Mouse (Mus musculus) thymus, postnatal 4 days (tissue): ENCODE results near the gene Gm20388.

Experiments
- DNase-seq: peaks from one replicate; pipeline ENCODE4 v3.0.0; 2021

Gene Gm20388

DNA sequence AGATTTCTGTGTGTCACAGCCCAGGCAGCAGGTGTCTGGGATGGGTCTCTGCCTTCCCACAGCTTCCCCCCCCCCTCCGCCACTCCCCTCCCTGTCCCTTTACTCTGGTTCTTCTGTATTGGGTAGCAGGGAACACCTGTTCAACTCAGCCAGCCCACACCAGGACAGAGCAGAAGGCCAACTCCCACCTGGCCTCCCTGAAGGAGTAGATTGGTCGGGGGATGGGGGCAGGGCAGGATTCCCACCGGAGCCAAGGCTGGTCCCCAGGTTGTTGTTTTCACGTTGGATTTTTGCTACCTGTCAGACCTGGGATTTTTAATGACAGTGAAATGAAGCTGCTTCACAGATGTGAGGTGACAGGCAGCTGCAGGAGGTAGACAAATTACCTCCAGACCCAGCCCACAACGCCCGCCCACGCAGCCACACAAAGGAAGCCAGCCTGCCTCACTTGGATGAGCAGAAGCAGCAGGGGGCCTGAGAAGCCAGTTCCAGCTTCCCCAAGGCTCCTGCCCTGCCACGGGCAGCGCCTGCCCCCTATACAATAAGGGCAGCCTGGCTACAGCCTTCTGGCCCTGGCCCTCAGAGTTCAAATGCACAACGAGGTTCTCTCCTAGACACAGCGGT lies 2828.6 kb downstream of the Gm20388 start:
- peak; percentile 91 for DNase-seq

DNA sequence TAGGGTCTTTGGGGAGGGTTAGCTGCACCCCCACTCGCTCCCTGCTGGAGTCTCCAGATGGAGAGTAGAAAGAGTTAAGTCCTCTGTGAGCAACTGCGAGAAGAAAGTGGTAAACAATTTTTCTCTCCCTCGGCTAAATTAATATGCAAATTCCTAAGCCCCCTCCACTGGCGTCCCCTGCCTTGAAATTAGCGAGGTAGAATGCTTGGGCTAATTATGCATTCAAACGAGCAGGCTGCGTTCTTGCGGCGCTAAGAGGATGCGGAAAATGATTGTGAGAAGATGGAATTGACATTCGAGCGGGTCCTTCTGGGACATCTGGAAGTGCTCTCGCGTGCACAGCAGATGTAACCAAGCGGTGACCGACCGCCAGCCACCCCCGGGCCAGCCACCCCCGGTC lies 2831.8 kb downstream of the Gm20388 start:
- DNase-seq = no peak

DNA sequence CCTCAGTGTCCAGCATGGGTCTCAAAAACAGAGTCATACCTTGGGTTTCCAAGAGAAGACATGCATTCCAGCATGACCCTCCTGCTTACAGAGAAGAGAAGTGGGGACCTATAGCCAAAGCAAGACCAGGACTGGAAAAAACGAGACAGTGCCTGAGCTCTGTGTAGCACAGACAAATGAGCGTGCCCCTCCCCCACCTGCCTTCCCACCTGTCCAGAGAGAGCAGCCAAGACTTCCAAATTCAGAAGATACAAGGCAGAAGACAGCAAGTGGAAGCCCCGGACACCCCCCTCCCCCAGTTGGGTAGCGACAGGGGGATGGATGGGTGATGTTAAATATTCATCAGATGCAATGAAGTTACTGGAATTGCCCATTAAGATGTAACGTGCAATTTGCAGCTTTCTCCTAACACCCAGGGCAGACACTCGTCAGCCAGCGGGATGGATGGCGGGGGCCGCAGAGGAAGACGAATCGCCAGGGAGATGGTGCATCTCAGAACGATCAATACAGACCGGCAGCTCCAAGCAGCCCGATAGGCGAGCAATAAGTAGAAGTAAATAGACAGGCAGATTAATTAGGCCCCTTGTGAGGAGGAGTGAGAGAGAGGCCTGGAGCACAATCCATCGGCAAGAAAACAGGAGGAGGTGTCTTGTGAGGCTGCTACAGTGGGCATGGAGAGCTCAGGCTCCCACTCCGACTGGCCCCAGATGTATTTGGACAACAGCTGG lies 2834.5 kb downstream of the Gm20388 start:
- no peak for DNase-seq

DNA sequence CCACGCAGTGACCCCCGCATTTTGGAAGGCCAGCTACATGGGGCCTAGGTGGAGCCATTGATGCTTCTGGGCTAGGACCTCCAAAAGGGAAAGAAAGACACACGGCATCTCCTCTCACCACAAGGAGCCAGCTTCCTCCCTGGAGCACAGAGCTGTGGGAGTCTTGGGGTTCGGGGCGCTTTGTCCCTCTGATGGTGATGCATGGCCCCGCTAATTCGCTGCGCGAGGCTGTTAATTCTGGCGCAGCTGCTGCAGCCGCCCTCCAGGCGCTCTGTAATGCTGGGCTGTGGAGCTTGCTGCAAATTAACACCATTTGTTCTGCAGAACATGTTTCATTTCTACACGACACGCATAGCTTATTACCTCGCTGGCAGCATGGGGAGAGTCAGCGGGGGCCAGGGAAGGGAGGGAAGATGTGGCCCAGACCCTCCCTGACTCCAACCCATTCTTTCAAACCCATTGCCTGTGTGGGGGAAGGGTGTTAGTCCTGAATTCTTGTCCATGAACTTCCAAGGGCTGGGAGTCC lies 2835.2 kb downstream of the Gm20388 start:
- DNase-seq = no peak

DNA sequence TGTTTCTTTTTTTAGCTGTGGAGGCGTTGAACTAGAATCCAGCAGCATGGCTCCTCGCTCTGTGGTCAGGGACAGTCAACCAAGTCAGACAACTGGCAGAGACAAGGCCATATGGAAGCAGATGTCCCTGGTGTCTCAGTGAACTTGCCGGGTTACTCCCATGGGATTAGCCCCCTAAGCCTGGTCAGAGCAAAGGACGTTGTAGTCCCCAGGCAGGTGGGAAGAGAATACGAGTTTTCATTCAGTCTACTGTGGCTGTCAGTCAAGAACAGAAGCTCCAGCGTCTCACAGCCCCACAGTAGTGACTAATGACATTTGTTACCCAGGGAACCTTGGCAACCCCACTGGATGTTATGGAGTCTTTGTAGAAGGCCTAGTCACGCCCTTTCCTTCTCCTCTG lies 2835.8 kb downstream of the Gm20388 start:
- no peak for DNase-seq

DNA sequence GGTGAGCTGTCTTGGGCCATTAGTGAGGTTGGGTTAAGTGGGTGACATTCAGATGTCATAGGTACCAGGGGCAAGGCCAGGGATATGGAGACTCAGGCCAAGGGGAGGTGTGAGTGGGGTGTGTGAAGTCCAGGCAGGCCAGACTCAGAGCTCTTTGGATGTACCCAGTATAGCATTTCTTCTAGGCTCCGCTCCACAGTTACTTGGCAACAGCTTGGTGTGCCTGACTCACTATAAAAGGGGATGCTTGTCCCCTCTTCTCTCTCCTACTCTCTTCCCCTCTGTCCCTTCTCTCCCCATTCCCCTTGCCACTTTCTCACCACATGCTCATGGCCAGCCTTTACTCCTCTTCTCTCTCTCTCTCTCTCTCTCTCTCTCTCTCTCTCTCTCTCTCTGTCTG lies 2837.2 kb downstream of the Gm20388 start:
- DNase-seq = no peak

DNA sequence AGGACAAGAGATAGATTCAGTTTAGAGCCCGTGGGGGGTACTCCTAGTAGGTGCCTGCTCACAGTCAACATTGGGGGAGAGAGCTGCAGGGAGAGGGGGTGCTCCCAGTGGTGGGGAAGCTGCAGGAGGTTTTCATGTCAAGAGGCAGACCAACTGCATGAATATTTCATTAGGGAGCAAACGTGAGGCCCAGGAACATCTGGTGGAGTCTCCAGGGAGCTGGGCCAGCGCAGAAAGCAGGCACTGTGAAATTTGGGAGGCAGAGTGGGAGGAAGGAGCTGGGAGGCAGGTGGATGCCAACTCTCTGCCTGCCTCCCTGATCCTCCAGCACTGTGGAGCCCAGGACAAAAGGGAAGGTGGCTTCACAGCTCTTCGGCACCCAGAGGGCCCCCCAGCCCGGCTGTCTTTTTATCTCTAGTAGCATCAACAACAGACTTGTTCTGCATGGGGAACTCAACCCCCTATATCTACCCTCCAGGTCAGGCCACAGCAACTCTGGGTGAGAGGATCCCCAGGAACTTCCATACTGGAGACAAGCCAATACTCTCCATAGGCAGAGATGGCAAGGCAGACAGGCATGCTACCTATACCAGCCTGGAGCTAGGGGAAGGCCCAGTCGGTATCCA lies 2838.8 kb downstream of the Gm20388 start:
- DNase-seq = no peak

DNA sequence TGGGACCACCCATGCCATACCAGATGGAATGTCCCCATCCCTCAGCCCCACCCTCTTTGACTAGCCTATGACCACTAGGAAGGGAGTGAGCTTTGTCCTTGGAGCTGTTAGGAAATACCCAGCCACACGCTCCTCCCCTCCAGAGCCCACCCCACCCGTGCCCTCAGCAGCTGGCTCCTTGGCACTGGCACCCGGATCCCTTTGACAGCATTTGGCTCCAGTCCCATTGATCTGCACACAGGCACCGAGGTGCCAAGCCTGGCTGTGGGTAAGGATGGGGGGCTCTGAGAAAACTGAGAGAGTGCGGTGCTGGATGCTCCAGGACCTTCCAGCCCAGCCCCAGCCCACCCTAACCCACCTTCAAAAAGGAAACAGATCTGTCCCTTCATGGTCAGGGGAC lies 2840.7 kb downstream of the Gm20388 start:
- no peak for DNase-seq

DNA sequence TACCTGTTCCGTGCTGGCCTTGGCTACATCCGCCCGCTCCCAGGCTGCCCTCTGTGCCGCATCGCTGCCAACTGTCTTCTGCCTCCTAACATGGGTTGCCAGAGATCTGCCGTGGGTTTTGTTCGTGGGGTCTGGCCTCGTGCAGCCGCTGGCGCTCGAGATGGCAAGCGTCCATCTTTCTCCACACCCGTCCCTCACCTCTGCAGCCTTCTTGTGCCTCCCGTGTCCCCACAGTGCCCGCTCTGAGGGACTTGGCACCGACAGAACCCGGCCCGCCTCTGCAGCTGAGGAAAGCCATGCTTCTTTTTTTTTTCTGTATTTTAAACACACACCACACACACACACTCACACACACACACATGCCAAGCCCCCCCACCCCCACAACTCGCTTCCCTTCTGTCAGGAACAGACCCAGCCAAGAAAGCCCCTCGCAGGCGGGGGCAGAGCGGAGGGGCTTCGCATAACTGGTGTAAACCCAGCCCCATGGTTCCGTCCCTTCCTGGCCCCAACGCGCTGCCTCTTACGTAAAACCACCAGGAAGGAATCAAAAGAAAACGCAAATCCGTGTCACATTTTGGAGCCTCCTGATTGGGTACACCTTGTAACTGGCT lies 2841.6 kb downstream of the Gm20388 start:
- DNase-seq = no peak

DNA sequence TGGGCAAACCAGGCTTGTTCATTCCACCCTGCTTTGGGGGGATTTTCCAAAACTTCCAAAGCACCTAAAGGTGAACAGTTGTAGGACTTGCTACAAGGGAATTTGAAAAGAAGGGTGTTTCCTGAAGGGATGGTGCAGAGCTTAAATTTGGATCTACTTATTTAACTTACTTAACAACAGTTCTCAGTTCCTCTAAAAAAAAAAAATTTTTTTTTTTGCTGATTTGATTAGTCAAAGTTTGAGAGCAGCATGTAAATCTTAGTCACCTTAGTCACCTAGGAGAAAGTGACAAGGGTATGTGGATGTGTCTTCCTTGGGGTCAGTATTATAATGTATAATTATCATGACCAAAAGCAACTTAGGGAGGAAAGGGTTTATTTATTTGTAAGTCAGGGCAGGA lies 2848.0 kb downstream of the Gm20388 start:
- no peak for DNase-seq

DNA sequence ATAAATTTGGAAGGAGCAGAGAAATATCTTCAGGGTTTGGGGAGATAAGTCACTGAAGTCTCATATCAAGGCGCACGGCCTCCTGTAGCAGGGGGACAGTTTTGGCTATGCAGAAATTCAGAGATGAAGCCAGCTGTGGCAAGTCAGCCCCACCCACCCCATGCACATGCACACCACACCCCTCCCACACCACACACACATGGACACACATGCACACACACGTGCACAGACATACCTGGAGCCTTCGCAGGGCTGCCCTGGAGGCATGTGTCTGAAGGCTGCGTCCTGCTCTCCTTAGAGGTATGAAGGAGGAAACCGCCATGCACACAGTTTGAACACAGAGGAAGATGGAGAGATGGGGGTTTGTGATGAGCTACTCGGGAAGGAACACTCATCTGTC lies 2849.5 kb downstream of the Gm20388 start:
- DNase-seq = peak; percentile 37

DNA sequence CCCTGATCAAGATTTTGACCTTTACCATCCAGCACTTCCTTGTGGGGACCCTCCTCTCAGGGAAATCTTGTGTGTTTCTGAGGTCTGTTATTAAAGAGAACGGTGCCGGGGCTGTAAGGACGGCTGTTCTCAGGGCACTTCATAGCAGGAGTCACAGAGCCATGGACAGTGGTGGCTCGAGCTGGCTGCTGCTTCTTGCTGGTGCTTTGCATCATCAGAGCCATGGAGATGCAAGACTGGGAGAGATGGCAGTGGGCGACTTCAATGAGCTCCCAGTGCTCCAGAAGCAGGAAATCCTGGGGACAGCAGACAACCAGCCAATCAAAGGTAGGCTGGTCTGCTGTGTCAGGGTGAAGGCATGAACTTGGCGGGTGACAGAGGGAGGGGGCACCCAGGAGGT lies 2850.5 kb downstream of the Gm20388 start:
- DNase-seq = no peak

DNA sequence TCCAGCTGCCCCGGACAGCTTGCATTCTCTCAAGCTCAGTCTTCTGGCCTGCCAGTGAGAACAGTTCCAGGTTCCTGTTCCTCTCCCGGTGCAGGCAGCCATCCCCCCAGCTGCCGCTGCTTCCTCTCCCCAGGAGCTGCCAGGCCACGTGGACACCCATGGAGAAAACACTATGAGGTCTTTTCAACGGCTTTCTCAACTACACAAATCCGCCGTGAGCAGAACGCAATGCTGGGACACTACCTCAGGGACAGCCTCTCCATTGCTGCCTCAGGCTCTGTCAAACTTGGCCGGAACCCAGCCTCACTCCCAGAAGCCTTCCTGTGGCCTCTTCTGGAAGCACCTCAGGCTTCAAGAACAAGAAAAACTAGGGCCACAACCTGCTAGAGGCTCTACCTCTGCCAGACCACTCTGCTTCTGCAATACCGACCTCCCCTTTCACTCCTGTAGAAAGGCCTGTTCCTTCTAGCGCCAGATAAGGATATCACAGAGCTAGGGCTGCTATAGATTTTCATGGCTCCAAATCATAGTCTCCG lies 2852.2 kb downstream of the Gm20388 start:
- DNase-seq = no peak

DNA sequence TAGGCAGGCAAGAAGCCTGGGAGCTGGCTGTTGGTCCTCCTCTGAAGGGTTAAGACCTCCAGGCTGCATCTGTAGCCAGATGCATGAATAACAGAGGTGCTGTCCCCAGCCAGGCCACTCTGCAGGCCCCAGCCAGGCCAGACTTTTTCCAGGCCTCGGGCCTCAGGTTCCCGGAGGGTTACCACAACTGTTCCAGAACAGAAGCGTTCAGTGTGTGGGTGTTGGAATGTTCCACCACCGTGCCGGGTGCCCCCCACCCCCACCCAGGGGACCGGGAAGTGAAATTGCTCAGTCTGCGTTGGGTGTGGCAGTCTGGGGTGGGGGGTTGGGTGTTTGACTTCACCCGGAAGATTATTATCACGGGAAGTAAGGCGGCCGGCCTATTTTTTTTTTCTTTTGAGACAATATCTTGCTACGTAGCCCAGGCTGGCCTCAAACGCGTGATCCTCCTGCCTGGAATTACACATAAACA lies 2852.7 kb downstream of the Gm20388 start:
- DNase-seq = peak; percentile 34

DNA sequence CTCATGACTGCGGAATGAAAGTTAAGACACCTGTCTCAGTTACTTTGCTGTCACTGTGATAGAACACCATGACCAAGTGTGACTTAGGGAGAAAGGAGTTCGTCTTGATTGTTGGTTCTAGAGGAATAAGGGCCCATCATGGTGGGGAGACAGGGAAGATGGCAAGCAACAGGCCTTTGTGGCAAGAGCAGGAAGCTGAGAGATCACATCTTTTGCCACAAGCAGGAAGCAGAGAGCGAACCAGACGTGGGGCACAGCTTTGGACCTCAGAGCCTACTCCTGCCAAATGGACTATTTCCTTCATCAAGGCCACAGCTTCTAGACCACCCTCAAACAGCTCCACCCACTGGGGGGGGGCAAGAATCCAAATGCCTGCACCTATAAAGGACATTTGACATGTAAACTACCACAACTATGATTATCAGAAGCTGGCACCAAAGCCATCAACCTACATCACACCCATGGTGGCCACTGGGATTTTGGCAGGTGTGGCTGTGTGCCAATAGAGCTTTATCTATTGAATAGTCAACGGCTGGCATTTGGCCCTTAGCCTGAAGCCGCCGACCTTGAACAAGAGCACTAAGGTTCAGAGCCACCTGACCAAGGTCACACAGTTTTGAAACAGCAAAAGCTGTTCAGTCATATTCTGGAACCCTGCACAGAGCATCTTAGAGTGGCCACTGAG lies 2854.3 kb downstream of the Gm20388 start:
- no peak for DNase-seq

DNA sequence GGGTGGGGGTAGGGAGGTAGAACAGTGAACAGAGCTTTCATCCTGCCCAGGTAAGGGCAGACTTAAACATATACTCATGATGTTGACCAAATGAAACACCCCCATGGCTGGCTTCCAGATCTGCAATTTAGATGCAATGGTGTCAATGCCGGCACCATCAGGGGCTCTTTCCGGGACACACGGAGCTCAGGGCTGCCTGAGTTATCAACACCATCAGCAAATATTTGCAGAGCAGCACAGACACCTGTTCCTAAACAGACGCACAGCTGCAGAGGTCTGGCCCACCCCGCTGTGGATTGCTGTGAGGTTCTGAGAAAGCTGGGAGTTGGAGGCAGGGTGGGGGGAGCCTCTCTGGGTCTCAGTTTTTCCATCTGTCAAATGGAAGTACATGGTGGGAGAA lies 2855.5 kb downstream of the Gm20388 start:
- DNase-seq = peak; percentile 61

DNA sequence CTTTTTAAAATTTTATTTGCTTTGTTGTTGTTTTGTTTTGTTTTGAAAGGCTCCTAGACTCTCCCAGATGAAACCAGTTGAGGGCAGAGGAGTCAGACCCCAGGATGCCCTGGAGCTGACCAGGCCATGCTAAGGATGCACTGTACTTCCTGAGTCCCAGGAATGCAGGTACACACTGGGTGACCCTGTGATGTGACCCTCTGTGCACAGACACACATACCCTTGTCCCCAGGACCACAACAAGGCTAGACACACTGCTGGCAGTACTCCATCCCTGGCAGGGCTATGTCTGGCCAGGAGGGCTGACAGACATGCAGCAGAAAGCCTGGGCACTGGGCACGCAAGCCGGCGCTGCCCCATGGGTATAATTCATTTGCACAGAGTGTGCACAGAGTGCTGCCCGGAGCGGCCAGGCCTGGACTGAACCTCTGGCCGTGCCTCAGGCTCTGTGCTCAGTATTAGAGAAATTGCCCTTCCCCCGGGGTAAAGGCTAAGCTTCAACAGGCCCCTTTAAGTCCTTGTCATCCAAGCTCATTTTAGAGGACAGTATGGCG lies 2856.1 kb downstream of the Gm20388 start:
- DNase-seq = no peak

DNA sequence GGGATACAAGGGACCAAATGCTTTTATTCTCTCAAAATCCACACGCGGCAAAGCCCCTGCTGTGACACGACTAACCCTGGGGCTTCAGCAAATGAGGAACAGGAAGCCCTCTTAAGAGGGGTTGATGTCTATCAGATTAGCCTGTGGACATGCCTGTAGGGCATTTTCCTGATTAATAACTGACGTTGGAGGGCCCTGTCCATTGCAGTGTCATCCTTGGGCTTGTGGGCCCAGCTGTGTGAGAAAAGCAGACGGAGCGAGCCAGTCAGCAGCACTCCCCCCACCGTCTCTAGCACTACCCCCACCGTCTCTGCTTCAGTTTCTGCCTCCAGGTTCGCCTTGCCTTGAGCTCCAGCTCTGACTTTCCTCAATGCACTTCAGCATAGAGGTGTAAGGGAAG lies 2856.6 kb downstream of the Gm20388 start:
- DNase-seq = no peak

DNA sequence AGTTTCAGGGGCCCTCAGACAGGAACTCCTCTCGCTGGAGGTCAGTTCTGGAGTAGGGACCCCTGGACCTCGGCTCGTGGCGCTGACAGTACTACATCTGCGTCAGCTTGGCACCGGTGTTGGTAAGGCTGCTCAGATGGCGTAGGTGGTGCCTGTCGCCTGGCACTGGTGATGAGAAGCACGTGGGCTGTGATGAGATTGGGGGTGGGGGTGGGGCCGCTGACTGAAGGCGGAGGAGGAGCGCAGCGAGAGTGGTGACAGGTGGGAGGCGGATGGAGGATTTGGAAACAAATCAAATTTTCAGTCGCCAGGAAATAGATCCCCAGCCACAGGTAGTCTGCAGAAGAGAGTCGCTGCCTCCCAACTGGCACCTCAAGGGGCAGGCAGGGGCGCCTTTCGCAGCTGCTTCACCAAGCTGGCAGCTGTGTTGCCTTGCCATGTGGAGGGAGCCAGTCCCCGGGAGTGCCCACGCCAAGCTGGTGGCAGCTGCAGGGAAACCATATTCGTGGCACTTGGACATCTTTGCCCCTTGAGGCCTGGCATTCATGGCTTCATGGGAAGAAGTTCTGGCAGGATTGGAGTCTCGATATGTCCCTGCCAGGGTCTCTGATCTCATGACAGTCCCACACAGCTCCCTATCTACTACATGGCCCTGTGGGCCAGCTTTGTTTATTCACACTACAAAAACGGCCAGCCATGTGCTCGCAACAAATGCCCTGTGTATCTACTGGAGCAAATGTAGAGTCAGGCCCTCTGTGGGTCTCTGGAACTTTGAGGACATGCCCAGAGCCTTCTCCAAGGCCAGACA lies 2858.8 kb downstream of the Gm20388 start:
- DNase-seq = peak; percentile 73

DNA sequence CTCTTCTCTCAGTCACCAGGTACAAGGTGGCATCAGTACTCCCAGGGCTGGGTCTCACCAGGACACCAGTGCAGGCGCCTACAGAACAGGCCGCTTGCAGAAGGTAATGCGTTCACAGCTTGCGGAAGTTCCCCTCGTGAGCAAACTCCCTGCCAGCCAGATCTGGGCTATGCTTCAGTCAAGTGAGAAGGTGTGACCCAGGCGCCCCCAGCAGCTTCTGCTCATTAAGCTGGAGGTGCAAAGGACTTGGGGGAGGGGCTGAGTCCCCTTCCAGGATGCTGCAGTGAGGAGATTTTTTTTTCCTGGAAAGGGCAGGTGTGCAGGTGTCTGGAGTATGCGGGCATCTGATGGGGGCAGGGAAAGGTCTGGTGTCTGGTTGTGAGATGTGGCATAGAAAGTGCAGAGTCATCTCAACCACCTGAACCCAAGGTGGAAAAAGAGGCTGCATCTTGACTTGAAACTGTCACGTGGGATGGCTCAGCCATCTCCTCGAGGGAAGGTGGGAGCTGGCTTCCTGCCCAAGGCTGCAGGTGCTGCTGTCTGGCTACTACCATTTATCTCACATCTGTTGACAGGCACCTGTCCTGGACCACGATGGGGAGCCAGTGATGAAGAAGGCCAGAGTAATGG lies 2861.9 kb downstream of the Gm20388 start:
- peak; percentile 68 for DNase-seq
